Comparison of ENCODE assay signal across 37 mouse cellular contexts in genomic region chr6:122650398-122650980, GRCm38 (mm10). TPM values are rescaled to one million over a fixed set of nuclear protein-coding genes. Genes with fewer than 3 reads are reported as not detected.
DNase-seq lines count a peak whose midpoint lies in the region; ATAC-seq lines count a peak whose summit lies in the region.
"Had no signal": no experiment of that assay in that cellular context is flagged by ENCODE, and none has a peak within 500 bp of the region (broad histone marks: within the 10 kb centered on the region; RNA-seq: fewer than 3 reads in every experiment).

No protein-coding gene starts in this region.

- H3K4me1 ChIP-seq in heart, embryonic 12.5 days (replicated peaks), result no peaks in the 10 kb centered on the region
- H3K4me1 ChIP-seq: liver, embryonic 15.5 days; midbrain, embryonic 15.5 days; neural tube, embryonic 13.5 days had no signal

- ATAC-seq in heart, embryonic 12.5 days (ENCODE audit: insufficient number of reproducible peaks, low FRiP score), result no peak
- ATAC-seq: CD4-positive, CD25-positive, alpha-beta regulatory T cell, adult 4 months; forebrain, embryonic 16.5 days; intestine, postnatal 0 days; midbrain, embryonic 15.5 days had no signal

- no peak overlapping the region for H3K9ac ChIP-seq in heart, embryonic 12.5 days
- H3K9ac ChIP-seq: hindbrain, embryonic 14.5 days; liver, embryonic 15.5 days; midbrain, embryonic 15.5 days; neural tube, embryonic 13.5 days had no signal

- no peaks in the 10 kb centered on the region for H3K27me3 ChIP-seq in heart, embryonic 12.5 days (replicated peaks)
- H3K27me3 ChIP-seq: liver, embryonic 15.5 days; midbrain, embryonic 15.5 days; neural tube, embryonic 13.5 days had no signal

- H3K79me2 ChIP-seq in macrophage (ENCODE audit: inconsistent target), result peaks cover 11% of the 10 kb centered on the region; the same call in 1 of the 2 replicates

- H3K4me3 ChIP-seq in heart, embryonic 12.5 days, result no peak overlapping the region
- no peak overlapping the region for H3K4me3 ChIP-seq in macrophage (ENCODE audit: inconsistent target)
- H3K4me3 ChIP-seq: forebrain, embryonic 10.5 days; liver, embryonic 15.5 days; midbrain, embryonic 10.5 days; midbrain, embryonic 15.5 days; neural tube, embryonic 13.5 days had no signal

- 67% methylated on average over 5 of the region's 5 CpGs for WGBS in heart, embryonic 12.5 days
- 40% methylated on average over 5 of the region's 5 CpGs for WGBS in macrophage (ENCODE audit: missing documents)

- no peak overlapping the region for H3K27ac ChIP-seq in heart, embryonic 12.5 days (ENCODE audit: poor library complexity, severe bottlenecking)
- H3K27ac ChIP-seq in macrophage, result peak overlapping the region; percentile 100
- H3K27ac ChIP-seq: forebrain, embryonic 10.5 days; hindbrain, embryonic 14.5 days; liver, embryonic 15.5 days; midbrain, embryonic 10.5 days; midbrain, embryonic 15.5 days; neural tube, embryonic 13.5 days; stomach, postnatal 0 days had no signal

- H3K36me3 ChIP-seq in heart, embryonic 12.5 days, result no peaks in the 10 kb centered on the region
- no peaks in the 10 kb centered on the region for H3K36me3 ChIP-seq in macrophage (ENCODE audit: inconsistent target)
- H3K36me3 ChIP-seq: forebrain, embryonic 10.5 days; liver, embryonic 15.5 days; midbrain, embryonic 10.5 days; midbrain, embryonic 15.5 days; neural tube, embryonic 13.5 days had no signal

- peak; percentile 95 for DNase-seq in heart, adult 11 months
- DNase-seq in lung, postnatal 36 days, result peak; percentile 57
- DNase-seq in lung, postnatal 10 days, result no peak
- DNase-seq in thymus, postnatal 4 days, result no peak
- no peak for DNase-seq in thymus, postnatal 14 days
- DNase-seq: cerebellum, adult 8-10 months; cerebellum, postnatal 25 days; kidney, adult 9 months; kidney, postnatal 14 days; liver; right cerebral cortex, postnatal 4 days; thymus, adult 18-20 months; thymus, postnatal 36 days had no signal

- 0 out of 2 replicates have a peak, but pooled peaks cover 2% of the 10 kb centered on the region for H3K9me3 ChIP-seq in heart, embryonic 12.5 days (replicated peaks)
- H3K9me3 ChIP-seq: forebrain, embryonic 10.5 days; liver, embryonic 15.5 days; midbrain, embryonic 10.5 days; midbrain, embryonic 15.5 days; neural tube, embryonic 13.5 days had no signal

- H3K4me2 ChIP-seq in heart, embryonic 12.5 days, result no peak overlapping the region
- H3K4me2 ChIP-seq: heart, embryonic 11.5 days; hindbrain, embryonic 14.5 days; liver, embryonic 15.5 days; midbrain, embryonic 15.5 days; neural tube, embryonic 13.5 days had no signal

RNA-seq across cellular contexts. Expression of gene Dppa3, which starts 24.3 kb away (rescaled TPM):
- not detected in 2 replicates for polyA plus RNA-seq in heart, embryonic 12.5 days (2016; fragmentation: Nextera tagmentation; extraction: Ambion mirVana)
- total RNA-seq in macrophage (2018; cell fraction: chromatin; rRNA removed), result 1 to 10 TPM in 6 of 26 experiments, not detected in 20; 1.1 to 3.8 (median 1.5) TPM
- 1 to 10 TPM in 5 of 26 experiments, under 1 TPM in 20, not detected in 1; 0.29 to 1.3 (median 0.58) TPM for total RNA-seq in macrophage (2018; cell fraction: cytosol; rRNA removed)
- total RNA-seq in macrophage (2018; cell fraction: nucleus; rRNA removed), result 1 to 10 TPM in 15 of 26 experiments, under 1 TPM in 2, not detected in 9; 0.86 to 5.5 (median 1.8) TPM
- polyA plus RNA-seq in macrophage (2018), result 1.3 to 3.4 TPM (median 1.4 TPM) in 3 replicates
- total RNA-seq: adrenal gland, adult 18-20 months; adrenal gland, postnatal 4 days; gastrocnemius, adult 8-10 months; hematopoietic stem cell, adult 5-6 weeks; layer of hippocampus, postnatal 10 days; left cerebral cortex, adult 18-20 months; left cerebral cortex, postnatal 14 days had no signal
- polyA plus RNA-seq: CD4-positive, CD25-positive, alpha-beta regulatory T cell, adult 4 months; embryonic facial prominence, embryonic 11.5 days; forebrain, embryonic 10.5 days; forebrain, embryonic 16.5 days; gonadal fat pad, adult 2 months; heart, embryonic 11.5 days; hindbrain, embryonic 14.5 days; intestine, postnatal 0 days; limb, embryonic 11.5 days; liver, embryonic 15.5 days; midbrain, embryonic 10.5 days; midbrain, embryonic 15.5 days; neural tube, embryonic 13.5 days; spleen, adult 2 months; stomach, postnatal 0 days had no signal

RNA-seq across cellular contexts. Expression of gene Gdf3, which starts 40.6 kb away (rescaled TPM):
- polyA plus RNA-seq in heart, embryonic 12.5 days (2016; fragmentation: Nextera tagmentation; extraction: Ambion mirVana), result 0.14 and 0.28 TPM in 2 replicates
- total RNA-seq in macrophage (2018; cell fraction: chromatin; rRNA removed), result 10 to 100 TPM in 2 of 26 experiments, 1 to 10 TPM in 24; 1.8 to 12.0 (median 4.9) TPM
- 10 to 100 TPM; 10.5 to 25.7 (median 18.3) TPM for total RNA-seq in macrophage (2018; cell fraction: cytosol; rRNA removed)
- 10 to 100 TPM in 25 of 26 experiments, 1 to 10 TPM in 1; 5.4 to 27.0 (median 20.6) TPM for total RNA-seq in macrophage (2018; cell fraction: nucleus; rRNA removed)
- polyA plus RNA-seq in macrophage (2018), result 23.1 to 29.1 TPM (median 26.4 TPM) in 3 replicates
- total RNA-seq: adrenal gland, adult 18-20 months; adrenal gland, postnatal 4 days; gastrocnemius, adult 8-10 months; layer of hippocampus, postnatal 10 days; left cerebral cortex, adult 18-20 months; left cerebral cortex, postnatal 14 days had no signal
- polyA plus RNA-seq: CD4-positive, CD25-positive, alpha-beta regulatory T cell, adult 4 months; embryonic facial prominence, embryonic 11.5 days; forebrain, embryonic 16.5 days; hindbrain, embryonic 14.5 days; midbrain, embryonic 15.5 days; neural tube, embryonic 13.5 days; stomach, postnatal 0 days had no signal

RNA-seq across cellular contexts. Expression of gene Apobec1, which starts 48.2 kb away (rescaled TPM):
- 1.9 and 3.0 TPM in 2 replicates for polyA plus RNA-seq in heart, embryonic 12.5 days (2016; fragmentation: Nextera tagmentation; extraction: Ambion mirVana)
- 1,000 to 10,000 TPM in 17 of 26 experiments, 100 to 1,000 TPM in 9; 315 to 2,085 (median 1,261) TPM for total RNA-seq in macrophage (2018; cell fraction: chromatin; rRNA removed)
- total RNA-seq in macrophage (2018; cell fraction: cytosol; rRNA removed), result 100 to 1,000 TPM; 233 to 622 (median 484) TPM
- total RNA-seq in macrophage (2018; cell fraction: nucleus; rRNA removed), result 1,000 to 10,000 TPM in 12 of 26 experiments, 100 to 1,000 TPM in 14; 360 to 1,596 (median 951) TPM
- polyA plus RNA-seq in macrophage (2018), result 444 to 687 TPM (median 596 TPM) in 3 replicates

RNA-seq across cellular contexts. Expression of gene Nanog, which starts 56.8 kb away (rescaled TPM):
- 0.49 and 0.86 TPM in 2 replicates for polyA plus RNA-seq in heart, embryonic 12.5 days (2016; fragmentation: Nextera tagmentation; extraction: Ambion mirVana)
- not detected for total RNA-seq in macrophage (2018; cell fraction: chromatin; rRNA removed)
- not detected for total RNA-seq in macrophage (2018; cell fraction: cytosol; rRNA removed)
- not detected for total RNA-seq in macrophage (2018; cell fraction: nucleus; rRNA removed)
- polyA plus RNA-seq in macrophage (2018), result not detected in 3 replicates
- total RNA-seq: adrenal gland, adult 18-20 months; adrenal gland, postnatal 4 days; gastrocnemius, adult 8-10 months; hematopoietic stem cell, adult 5-6 weeks; layer of hippocampus, postnatal 10 days; left cerebral cortex, adult 18-20 months; left cerebral cortex, postnatal 14 days had no signal
- polyA plus RNA-seq: liver, embryonic 15.5 days; spleen, adult 2 months had no signal

Comparison
In these comparisons a context has a peak if more than half of its experiments do, and no peak if none do; other contexts are left out.
1. DNase-seq: peak in heart, adult 11 months (single experiment) and lung, postnatal 36 days (single experiment); none in lung, postnatal 10 days (single experiment), thymus, postnatal 4 days (single experiment) and thymus, postnatal 14 days (single experiment).
2. RNA of gene Gdf3, which starts 40.6 kb away (polyA plus RNA-seq): 23.1 to 29.1 TPM in macrophage; 0.14 to 0.28 TPM in heart, embryonic 12.5 days; every median in the first group is over 10 times any median in the second.
3. RNA of gene Apobec1, which starts 48.2 kb away (polyA plus RNA-seq): 444 to 687 TPM in macrophage; 1.9 to 3.0 TPM in heart, embryonic 12.5 days; every median in the first group is over 100 times any median in the second.